Mouse (Mus musculus): ENCODE results near the gene Cemip.

Cemip gene

DNA sequence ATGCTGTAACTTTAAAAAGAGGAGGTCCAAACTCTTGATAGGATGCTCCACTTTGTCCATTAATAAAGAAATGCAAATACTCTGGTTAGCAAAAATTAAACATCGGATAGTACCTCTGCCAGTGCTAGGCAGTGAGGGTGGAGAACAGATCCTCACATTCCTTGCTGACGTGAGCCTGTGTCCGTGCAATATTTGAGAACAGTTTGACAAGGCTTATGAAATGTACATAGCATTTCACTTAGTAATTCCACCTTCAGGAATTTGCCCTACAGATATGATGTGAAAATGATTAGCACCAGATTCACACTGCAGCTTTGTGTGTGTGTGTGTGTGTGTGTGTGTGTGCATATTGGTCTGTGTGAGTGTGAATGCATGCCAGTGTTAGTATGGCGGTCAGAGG, 4.5 kb upstream of the Cemip start:
- DNase-seq, result no peak

DNA sequence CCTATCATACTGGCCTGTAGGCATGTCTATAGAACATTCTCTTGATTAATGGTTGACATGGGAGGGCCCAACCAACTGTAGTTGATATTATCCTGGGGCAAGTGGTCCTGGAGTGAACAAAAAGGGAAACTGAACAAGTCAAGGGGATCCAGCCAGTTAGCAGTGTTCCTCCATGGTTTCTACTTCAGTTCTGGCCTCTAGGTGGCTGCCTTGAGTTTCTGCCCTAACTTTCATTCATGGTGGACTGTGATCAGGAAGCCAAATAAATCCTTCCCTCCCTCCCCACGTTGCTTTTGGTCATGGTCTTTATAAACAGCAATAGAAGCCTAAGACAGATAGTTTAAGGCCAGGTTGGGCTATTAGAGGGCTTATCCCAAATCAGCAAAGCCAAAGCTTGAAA, 3.5 kb upstream of the Cemip start:
- no peak for DNase-seq

DNA sequence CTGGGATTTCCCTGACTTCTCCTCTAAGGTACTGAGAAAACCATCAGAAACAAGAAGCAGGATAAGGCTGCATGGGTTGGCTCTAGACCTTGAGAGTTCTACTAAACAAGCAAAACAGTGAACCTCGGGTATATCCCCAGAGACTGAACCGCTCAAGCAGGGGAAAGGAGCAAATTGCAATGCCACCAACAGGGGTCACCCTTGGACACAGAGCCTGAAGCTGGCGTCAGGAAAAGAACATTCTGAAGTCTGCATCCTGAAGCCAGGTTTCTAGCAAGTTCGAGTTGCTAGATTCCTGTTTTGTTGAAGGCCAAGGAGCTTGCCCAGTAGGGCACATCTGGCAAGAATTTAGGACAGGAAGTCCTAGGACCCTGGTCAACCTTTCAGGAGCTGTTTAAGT, 2.7 kb upstream of the Cemip start:
- DNase-seq, result peak; percentile 68 to 72

DNA sequence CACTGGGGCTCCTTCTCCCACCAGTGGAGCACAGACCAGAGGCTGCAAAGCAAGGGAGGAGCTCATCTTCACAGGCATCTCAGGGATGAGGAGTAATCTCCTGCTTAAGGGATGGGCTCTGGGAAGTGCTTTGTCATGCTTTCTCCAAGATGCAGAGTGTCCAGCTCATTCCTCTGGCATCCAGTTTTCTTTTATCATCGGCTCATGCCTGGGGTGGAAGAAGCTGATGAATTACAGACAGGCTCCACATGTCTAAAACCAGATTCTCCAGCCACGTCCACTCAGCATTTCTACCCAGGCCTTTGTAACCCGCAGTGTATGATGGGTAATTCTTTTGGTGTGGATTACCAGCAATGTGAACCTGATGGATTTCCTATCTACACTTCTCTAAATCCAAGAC, 1.9 kb upstream of the Cemip start:
- no peak for DNase-seq

DNA sequence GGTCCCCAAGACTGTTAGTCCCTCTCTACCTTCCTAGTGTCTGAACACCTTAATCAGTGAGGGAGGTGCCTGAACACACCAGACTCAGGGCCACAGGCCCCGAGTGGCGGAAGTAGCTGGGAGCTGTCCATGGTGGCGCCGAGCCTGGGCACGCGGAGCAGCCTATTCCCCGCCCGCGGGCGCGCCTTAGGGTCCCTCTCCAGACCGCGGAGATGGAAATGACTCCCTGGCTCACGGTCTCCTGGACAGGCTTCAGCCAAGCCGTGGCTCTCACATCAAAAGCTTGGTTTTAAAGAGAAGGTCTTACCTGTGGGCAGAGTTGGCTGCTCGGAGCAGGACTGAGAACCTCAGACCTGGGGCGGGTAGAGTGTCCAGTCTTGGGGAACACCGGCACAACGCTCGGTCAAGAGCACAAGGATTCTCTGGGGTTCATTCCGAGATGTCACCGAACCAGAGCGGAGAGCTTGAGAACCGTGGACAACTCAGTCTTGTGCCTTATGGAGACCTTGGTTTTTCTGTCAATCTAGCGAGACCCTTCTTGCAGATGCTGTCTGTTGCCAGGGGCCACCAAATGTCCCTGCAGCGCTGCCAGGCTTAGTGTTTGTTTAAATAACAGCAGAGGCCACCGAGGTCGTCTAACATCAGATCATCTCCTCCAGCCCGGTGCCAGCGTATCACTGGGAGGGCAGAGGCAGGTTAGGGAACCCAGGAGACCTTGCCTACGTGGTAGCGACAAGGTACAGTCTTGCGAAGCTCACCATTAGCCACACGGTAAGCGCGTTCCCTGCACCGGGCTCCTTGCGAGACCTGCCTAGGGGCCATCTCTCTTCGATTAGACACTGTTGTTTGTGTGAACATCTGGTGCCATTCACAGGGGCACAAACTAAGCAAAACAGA, 1.0 kb downstream of the Cemip start:
- DNase-seq, result peak; percentile 68 to 75

DNA sequence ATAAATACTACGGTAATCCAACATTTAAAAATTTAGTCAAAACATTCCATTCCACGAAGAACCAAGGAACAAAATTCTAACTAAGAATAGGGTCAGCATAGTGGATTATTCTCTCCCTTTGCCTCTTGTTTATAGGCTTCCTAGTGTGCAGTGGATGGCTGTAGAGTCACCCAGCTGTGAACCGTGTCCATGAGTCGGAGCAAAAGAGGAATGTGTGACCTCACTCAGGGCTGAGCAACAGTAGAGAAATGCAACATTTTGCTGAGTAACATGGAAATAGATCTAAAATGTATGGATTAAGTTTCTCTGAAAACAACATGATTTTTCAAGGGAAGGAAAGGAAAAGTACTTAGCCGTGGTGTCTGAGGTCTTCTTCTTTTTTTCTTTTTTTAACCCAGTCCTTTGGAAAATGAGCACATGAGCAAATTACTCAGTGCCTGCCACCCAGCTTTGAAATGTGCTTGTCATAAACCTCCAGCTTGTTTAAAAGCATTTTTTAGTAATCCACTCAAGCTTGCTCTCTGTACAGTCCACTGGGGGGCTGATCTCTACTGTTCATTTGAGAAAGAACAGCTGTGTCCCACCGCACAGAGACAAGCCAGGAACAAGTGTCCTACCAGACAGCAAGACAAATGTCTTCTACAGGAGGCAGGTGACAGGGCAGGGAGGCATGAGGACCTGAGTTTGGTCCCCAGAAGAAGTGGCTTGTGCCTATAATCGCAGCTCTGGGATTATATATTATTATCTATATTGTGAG, 8.9 kb downstream of the Cemip start:
- no peak for DNase-seq

DNA sequence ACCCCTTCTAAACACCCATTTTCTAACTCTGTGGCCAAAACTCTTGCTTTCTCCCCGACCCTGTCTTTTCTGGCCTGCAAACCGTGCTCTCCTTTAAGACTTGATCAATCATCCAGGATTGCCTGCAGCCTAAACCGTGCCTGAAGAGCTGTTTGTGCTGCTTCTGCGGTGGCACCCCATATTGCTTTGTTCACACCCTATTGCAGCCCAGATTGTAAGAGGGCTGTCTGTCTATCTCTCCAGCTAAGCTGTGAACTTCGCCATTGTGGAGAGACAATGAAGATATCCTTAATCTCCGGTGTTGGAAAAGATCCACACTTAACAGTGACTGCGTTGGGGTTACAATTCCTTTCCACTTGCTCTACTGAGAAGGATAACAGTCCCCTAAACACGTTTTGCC, 12.0 kb downstream of the Cemip start:
- no peak for DNase-seq

DNA sequence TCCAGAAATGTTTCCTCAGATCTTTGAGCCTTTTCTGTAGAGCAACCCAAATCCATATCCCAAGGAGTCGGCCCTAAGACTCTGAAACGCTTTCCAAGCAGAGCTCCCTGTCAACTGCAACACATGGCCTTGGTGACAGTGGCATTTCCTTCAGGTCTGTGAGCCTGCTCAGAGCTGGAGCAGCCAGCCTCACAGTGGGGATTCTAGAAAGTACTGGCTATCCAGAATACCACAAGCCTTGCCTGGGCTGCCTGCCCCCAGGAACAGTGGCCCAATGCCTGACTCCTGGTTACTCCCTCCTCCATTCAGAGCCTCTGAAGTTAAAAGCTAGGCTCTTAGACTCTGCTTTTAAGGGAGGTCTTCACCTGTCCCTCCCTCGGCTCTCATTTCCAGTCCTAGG, 12.4 kb downstream of the Cemip start:
- DNase-seq, result peak in 1 of 2 experiments; percentile 26

DNA sequence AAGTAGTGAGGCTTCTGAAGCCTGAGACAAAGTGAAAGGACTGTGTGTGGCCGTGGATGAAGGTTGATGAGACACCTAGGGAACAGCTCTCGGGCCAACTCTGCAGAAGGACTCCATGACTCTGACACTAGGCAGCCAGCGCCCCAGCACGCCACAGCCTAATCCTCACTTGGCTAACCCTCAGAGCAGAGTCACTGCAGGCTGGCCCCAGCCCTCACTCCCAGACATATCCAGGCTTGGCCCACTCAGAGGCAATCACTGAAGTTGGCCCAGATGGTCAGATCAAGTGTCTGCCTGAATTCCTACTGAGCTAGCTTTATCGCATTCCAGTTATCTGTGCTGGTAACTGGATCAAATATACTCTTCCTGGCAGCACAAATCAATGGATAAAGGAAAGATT, 17.4 kb downstream of the Cemip start:
- peak; percentile 81 to 88 for DNase-seq

DNA sequence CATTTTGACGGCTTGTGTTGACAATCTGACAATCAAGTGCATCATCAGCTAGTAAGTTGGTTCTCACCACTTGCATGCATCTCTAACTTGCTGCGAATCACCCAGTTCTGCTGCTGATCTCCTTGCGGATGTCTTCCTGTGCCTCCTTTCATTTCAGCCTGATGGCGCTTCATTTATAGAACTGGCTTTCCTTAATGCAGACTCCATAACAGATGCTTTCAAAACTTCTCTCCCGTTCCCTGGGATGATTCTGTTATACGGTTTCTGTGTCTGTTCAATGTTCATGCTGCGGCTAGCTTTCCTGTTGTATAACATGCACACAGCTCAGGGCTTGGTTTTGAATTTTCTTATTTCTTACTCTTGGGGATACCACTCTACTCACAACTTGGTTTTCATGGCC, 26.5 kb downstream of the Cemip start:
- DNase-seq, result no peak

DNA sequence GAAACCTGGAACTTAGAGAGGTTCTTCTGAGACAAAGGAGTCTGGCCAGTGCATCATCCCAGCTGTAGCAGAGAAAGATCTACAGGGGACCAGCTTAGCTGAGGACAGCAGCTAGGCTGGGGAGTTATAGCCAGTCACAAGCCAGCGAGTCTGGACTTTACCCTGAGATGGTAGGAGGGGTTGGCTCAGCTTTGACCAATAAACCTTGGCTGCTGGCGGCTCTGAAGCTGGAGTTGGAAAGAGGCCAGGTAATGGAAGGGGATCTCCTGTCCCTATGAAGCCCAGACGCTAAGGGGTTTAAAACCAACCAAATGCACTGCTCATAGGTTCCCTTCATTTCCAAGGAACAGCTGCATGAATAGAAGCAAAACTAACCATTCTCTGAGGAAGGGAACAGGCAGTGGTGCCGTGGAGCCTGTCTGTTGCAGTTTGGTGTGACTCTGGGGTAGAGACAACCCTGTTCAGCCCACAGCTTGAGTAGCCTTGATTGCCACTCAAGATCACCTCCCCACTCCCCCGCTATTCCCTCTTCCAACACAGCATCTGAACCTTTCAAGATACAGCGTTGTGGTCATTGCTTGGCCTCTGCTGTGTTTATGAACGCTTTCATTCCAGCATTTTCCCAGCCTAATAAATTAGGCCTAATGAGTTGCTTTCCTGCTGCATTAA, 30.2 kb downstream of the Cemip start:
- no peak for DNase-seq

DNA sequence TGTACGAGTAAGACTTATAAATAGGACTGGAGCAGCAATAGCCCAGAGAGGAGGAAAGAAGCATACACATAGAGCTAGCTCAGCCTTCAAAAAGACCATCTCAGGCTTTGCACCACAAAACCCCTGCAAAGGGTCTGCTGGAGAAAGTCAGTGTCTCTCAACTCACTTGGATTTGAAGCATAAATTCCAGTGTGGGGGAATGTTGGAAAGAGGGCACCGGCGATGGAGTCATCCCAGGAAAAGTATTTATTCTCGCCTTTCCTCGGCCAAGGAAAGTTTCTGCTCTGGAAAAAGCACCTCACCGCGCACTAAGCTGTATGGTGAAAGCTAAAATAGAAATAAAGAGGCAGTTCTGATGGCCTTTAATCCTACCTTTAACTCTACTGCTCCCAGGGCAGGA, 32.4 kb downstream of the Cemip start:
- DNase-seq, result no peak

DNA sequence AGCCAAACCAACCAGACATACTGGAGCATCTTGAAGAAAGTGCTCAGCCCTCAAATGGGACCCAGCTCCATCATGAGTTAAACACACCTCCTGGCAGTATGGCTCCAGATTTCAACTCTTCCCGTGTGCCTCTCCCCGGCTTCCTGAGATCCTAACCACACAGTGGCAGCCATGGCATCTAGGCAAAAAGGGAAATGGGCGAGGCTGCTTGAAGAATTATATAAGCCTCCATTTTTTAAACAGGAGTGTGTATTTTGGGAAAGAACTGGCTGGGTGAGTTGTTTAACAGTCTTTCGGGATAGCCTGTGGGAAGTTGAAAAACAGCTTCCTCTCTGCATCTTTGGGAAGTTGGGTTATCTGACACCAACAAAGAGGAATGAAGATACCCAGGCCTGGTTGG, 34.9 kb downstream of the Cemip start:
- no peak for DNase-seq

DNA sequence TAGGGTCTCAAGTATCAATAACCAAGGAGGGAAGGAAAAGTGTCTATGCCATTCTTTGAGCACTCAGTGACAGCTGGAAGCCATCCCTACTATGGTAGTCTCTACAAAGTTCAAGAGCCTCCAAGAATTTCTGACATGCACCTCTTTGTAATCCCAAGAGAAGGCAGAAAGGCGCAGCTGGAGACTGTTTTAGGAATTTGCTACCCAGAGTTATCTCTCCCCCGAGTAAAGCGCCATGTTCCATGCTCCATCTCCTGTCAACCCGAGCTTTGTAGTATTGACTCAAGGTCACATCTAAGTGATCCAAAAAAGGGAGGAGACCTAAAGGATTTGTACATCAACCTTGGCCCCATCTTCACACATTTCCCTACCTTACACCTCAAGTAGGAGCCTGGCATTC, 40.8 kb downstream of the Cemip start:
- DNase-seq, result no peak

DNA sequence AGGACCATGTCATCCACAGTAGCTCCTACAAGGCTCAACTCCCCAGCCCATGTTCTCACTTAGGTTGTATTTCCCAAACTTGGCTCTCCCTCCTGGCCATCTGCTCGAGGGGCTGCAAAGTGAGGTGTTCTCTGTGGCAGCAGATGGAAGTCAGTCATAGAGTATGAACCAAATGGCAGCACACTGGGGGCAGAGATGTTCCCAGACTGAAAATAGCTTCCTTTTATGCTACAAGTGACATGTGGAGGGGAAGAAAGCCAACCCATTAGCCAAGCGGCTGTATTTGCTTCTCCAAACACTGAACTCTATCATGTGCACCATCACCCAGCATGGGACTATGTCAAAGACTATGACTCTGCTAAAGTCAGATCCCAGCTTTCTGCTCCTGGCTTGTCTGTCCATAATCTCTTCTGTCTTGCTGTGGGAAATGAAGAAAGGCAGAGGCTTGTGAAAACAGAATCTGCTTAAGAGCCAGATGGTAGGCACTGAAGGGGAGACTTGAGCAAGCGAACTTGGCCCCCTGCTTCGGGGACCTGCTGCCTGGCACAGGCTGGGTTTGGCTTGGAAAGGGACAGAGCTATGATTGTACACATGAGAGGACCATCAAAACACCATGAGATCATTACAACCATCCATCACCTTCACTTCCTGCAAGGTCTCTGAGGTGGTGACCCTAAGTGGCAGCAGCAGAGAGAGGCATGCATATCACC, 41.6 kb downstream of the Cemip start:
- DNase-seq, result peak; percentile 85 to 92

DNA sequence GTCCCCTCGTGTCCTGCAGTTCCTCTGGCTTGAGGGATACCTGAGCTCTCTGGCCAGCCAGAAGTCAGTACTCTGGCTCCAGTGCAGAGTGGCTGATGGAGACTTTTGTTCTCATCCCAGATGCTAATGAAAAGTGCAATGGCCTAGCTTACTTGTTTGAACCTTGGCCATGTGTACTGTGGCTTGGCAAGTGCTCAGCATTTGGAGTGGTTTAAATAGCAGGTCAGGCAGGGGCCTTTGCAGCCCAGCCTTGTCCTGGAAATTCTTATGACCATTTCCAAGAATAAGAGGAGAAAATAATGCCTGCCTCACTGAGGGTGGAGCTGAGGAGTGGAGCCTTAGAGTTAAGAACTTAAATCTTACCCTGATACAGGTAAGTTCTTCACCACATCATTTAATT, 43.6 kb downstream of the Cemip start:
- DNase-seq, result no peak

DNA sequence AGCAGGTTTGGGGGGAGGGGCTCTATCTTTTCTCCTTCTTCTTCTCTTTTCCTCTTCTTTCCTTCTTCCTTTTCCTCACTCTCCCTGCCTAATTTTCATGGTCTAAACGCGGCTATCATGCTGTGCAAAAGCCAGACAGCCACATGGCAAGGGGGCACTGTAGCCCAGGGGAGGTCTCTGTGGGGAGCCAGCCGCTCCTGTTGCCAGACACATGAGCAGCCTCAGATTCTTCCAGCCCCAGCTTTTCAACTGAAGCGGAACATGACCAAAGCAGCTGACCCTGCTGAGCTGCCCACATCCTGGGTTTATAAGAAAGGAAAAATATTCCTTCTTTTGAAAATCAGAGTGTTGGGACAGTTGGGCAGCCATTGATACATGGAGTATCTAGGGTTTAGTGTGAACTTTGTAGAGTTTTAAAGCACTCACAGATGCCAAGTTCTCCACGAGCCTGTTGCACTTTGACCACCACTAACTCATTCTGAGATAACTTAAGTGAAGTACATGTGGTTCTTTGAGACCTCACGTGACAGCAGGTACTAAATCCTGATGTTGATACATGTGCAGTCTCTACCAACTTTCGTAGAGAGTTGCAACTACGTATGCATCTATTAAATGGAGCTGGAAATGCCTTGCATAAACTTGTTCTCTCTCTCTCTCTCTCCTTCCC, 46.3 kb downstream of the Cemip start:
- no peak for DNase-seq

DNA sequence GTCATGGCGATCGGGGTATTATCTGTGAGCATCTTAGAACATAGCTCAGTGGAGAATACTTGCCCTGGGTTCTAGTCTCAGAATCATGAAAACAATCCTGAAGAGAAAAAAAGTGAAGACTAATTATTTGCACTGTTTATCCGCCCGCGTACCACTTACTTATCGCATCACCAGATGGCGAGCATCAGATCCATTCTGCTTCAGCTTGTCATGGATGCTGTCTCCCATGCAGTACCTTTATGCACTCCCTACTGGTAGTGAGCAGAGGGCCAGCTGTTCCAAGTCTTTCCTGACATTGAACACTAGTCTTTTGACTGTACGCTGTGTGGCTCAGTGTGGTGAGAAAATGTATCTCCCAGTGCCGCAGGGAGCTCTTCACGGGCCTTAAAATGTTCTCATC, 47.7 kb downstream of the Cemip start:
- DNase-seq, result no peak

DNA sequence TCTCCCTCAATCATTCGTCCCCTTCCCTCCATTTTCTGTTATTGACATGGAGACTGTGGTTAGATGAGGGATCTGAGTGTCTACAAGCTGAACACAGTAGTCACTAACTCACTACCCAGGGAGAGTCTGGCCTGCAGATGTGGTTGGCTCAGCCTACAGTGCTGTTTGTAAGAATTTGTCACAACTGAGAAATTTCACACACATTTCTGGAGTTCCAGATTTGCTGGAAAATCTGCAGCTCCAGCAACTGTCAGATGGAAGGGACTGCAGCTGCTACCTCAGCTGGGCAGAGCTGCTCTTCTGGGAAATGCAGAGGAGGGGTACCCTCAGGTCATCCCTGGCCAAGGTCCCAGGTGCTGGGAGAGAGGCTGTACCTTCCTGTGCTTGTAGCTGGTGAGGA, 53.5 kb downstream of the Cemip start:
- DNase-seq, result no peak

DNA sequence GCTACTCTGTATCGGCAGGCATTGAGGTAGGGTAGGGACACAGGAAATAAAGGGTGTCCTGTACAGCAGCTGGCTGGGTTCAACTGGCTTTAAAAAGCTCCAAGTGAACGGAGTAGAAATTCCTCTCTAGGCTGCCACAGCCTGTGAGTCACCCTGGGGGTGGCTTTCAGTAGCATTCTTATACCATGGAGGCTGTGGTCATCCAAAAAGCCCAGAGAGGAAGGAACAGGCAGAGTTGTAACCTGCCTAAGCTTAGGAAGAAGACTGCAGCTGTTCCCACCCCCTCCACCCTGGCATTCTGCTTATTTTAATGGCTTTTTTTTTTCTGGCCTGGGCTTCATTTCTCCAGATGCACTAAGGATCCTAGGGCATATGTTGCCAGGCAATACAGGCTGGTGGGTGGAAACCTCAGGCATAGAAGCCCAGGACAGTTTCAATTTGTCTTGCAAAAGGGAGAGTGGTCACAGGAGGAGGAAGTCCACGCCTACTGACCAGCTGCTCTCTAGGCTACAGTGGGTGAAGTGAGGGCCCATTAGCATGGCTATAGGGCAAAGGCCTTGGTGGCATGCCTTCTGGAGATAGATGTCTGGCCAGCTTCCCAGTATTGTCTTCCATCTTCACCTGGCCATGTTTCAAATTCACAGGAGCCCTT, 57.1 kb downstream of the Cemip start:
- DNase-seq, result peak; percentile 55 to 56

DNA sequence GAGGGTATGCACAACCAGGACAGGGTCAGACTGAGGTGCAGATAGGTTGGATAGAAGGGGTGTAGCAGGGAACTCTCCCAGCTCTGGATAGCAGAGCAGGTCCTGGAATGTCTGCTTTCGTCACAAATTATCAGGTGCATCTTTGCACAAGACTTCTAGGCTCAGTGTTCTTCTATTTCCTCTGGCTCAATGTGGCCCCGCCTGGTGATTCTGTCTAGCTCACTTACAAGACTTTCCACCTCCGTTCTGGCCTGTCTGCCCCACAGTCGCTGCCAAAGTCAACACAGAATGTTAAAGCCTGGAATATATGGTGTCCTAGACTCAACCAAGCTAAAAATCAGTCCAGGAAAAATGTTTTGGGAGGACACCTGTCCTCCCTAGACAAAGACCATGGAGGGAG, 57.9 kb downstream of the Cemip start:
- no peak for DNase-seq
